Mouse (Mus musculus): Measurements from ENCODE around the gene Gm20388. TPM values are rescaled to one million over a fixed set of nuclear protein-coding genes. Genes with fewer than 3 reads are reported as not detected.

The Gm20388 gene
- polyA plus RNA-seq, 1 experiment from 2014 or later = not detected

DNA sequence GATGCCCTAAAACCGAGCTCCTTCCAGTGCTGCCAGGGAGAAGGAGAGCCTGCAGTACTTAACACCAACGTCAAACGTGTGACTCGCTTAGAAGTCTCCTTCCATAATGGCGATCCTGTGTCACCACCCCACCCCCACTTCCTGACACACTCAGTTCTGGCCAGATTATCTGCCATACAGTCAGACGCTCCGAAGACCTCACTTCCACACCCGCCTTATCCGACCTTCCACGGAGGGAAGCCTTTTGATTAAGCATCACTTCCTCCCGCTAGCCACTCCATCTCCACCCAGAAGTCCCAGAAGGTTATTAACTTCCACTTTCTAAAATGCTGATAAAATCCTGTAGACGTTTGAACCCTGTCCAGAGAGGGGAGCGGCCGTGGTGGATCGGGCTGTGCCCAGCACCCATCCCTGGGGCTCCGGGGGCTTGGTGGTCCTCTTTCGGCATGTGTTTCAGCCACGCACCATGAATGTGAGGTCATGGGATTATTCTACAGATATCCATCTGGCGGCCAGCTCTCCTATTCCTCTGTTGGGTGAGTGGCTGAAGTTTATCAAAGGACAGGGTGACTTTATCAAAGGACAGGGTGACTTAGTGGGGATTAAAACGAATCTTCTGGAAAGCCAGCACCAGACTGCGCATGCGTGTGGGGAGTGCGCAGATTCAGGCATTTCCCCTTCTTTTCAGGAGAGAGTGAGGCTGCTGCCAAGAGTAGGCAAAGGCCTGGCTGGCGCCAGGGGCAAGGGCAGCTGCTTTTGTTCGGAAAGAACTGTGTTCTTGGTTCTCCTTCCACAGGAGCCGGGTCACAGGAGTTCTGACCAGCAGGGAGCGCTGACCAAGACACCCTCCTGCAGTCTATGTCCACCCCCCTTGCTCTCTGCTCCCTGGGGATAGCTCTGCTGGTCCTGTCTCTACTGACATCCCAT lies 1260.2 kb downstream of the Gm20388 start:
- peak overlapping the region; percentile 46 for H3K4me2 ChIP-seq
- no peaks in the 10 kb centered on the region for H3K9me3 ChIP-seq (replicated peaks)
- H3K9ac ChIP-seq = no peak overlapping the region
- no peaks in the 10 kb centered on the region for H3K36me3 ChIP-seq
- peak; percentile 62 for ATAC-seq (replicated peaks; ENCODE audit: insufficient number of reproducible peaks, insufficient read depth, low FRiP score, low read depth)
- H3K4me3 ChIP-seq = 0 out of 2 replicates have a peak overlapping the region, but pooled peaks have one; percentile 10
- WGBS = 32% methylated on average over 27 of the region's 27 CpGs
- H3K4me1 ChIP-seq (replicated peaks) = peaks cover 32% of the 10 kb centered on the region
- H3K27me3 ChIP-seq = peaks cover 6% of the 10 kb centered on the region; the same call in 1 of the 2 replicates
- peak overlapping the region; percentile 79 for H3K27ac ChIP-seq

- Histone ChIP-seq H3K4me3 (no peak overlapping the region), H3K36me3 (no peaks in the 10 kb centered on the region), H3K27ac (no peak overlapping the region), H3K4me2 (no peak overlapping the region), H3K9me3 (replicated peaks) (no peaks in the 10 kb centered on the region), H3K27me3 (peaks cover 3% of the 10 kb centered on the region; the same call in 1 of the 2 replicates), H3K4me1 (replicated peaks) (peaks cover 37% of the 10 kb centered on the region), H3K9ac (no peak overlapping the region)
- ATAC-seq (replicated peaks; ENCODE audit: insufficient number of reproducible peaks, insufficient read depth, low FRiP score, low read depth) = no peak
- 64% methylated on average over 8 of the region's 8 CpGs for WGBS
Observed at GRCm38 (mm10) chr8:121172567-121172966, 1261.9 kb downstream of the Gm20388 start.

DNA sequence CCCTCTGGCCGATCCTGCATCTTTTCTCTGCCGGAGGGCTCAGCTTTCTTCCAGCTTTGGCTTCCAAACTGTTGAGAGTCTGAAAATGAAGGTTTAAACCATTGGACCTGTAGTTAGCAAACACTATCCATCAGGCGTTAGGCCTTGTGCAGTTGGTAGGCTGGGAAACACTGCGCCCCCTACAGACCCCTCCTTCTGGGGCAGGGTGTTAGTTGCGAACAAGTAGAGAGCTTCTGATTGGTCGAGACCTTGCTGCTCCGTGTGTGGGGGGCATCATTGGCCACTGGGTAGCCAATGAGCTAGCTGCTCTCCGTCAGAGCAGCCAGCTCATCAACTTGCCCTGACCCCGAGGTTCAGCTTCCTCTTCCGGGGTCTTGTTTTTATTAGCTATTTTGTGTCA lies 1263.5 kb downstream of the Gm20388 start:
- Histone ChIP-seq H3K4me1 (replicated peaks) (peaks cover 32% of the 10 kb centered on the region), H3K9me3 (replicated peaks) (no peaks in the 10 kb centered on the region), H3K4me3 (no peak overlapping the region), H3K4me2 (no peak overlapping the region), H3K36me3 (no peaks in the 10 kb centered on the region), H3K27me3 (peaks cover 3% of the 10 kb centered on the region; the same call in 1 of the 2 replicates), H3K9ac (no peak overlapping the region), H3K27ac (no peak overlapping the region)
- no peak for ATAC-seq (replicated peaks; ENCODE audit: insufficient number of reproducible peaks, insufficient read depth, low FRiP score, low read depth)
- 64% methylated on average over 10 of the region's 10 CpGs for WGBS

DNA sequence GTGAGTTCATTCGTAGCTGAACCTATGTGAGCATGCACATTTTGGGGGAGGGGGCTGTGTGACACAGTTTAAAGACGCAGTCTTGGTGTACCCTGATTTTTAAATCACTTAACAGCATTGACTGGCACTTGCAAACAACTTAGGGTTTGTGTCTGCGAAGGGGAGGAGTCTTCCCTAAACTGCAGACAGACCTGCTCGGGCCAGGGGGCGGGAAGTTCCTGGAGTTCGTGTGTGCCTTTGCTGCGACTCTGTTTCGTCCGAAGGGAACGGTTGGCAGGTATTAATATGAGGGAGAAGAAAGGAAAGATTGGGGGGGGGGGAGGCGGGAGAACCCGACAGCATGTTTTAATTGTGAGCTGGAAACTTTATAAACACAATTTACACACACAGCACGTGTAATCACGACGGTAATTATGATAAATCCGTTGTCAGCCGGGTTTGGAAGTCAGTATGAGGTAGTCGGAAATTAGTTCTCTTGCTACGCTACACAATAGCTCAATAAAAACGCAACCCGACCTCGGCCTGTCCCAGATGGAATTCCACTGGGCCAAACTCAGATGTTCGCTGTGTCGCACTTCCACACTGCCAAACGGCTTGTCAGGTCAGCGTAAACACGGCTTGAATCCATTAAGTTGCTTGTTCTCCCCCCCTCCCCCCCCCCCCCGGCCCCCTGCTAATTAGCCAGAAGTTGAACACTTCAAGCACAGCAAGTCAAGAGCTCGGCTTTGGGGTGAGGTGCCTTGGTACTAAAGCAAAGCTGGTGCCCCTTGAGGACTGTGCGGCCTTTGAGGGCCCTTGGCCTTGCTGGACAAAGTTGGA lies 1264.3 kb downstream of the Gm20388 start:
- Histone ChIP-seq H3K4me2 (no peak overlapping the region), H3K36me3 (no peaks in the 10 kb centered on the region), H3K4me1 (replicated peaks) (peaks cover 30% of the 10 kb centered on the region), H3K9me3 (replicated peaks) (no peaks in the 10 kb centered on the region), H3K27ac (no peak overlapping the region), H3K4me3 (no peak overlapping the region), H3K9ac (no peak overlapping the region), H3K27me3 (peaks cover 3% of the 10 kb centered on the region; the same call in 1 of the 2 replicates)
- 59% methylated on average over 29 of the region's 30 CpGs for WGBS
- ATAC-seq (replicated peaks; ENCODE audit: insufficient number of reproducible peaks, insufficient read depth, low FRiP score, low read depth) = no peak

- ATAC-seq (replicated peaks; ENCODE audit: insufficient number of reproducible peaks, insufficient read depth, low FRiP score, low read depth) = no peak
- 64% methylated on average over 8 of the region's 8 CpGs for WGBS
- H3K27me3 ChIP-seq = peaks cover 3% of the 10 kb centered on the region; the same call in 1 of the 2 replicates
- H3K4me1 ChIP-seq (replicated peaks) = peaks cover 24% of the 10 kb centered on the region
- no peaks in the 10 kb centered on the region for H3K36me3 ChIP-seq
- H3K4me2 ChIP-seq = no peak overlapping the region
- no peak overlapping the region for H3K27ac ChIP-seq
- H3K4me3 ChIP-seq = no peak overlapping the region
- no peaks in the 10 kb centered on the region for H3K9me3 ChIP-seq (replicated peaks)
- H3K9ac ChIP-seq = no peak overlapping the region
Observed at GRCm38 (mm10) chr8:121175540-121176090, 1265.0 kb downstream of the Gm20388 start.

DNA sequence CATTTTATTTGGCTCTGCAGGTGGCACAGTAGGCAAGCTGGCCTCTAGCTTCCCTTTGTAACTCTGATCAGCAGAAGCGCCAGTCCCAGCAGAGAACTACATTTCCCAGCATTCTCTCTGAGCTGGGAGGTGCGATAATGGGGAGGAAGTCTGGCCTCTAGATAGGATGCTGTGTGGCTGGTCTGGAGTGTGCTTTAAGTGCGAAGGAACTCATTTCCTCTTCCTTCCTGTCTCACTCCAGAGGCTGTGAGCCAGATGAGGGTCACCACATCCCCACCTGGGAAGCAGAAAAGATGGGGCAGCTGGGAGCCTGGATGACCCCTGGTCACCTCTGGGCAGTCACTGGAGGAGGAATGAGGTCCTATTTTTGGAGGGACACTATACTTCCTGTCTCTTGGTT lies 1265.7 kb downstream of the Gm20388 start:
- peaks cover 22% of the 10 kb centered on the region for H3K4me1 ChIP-seq (replicated peaks)
- no peak overlapping the region for H3K4me3 ChIP-seq
- WGBS = 26% methylated on average over 3 of the region's 3 CpGs
- no peak overlapping the region for H3K9ac ChIP-seq
- H3K27ac ChIP-seq = no peak overlapping the region
- ATAC-seq (replicated peaks; ENCODE audit: insufficient number of reproducible peaks, insufficient read depth, low FRiP score, low read depth) = peak; percentile 29; the same call in 1 of the 2 replicates
- H3K9me3 ChIP-seq (replicated peaks) = no peaks in the 10 kb centered on the region
- no peak overlapping the region for H3K4me2 ChIP-seq
- no peaks in the 10 kb centered on the region for H3K36me3 ChIP-seq
- H3K27me3 ChIP-seq = peaks cover under 1% of the 10 kb centered on the region; the same call in 1 of the 2 replicates

DNA sequence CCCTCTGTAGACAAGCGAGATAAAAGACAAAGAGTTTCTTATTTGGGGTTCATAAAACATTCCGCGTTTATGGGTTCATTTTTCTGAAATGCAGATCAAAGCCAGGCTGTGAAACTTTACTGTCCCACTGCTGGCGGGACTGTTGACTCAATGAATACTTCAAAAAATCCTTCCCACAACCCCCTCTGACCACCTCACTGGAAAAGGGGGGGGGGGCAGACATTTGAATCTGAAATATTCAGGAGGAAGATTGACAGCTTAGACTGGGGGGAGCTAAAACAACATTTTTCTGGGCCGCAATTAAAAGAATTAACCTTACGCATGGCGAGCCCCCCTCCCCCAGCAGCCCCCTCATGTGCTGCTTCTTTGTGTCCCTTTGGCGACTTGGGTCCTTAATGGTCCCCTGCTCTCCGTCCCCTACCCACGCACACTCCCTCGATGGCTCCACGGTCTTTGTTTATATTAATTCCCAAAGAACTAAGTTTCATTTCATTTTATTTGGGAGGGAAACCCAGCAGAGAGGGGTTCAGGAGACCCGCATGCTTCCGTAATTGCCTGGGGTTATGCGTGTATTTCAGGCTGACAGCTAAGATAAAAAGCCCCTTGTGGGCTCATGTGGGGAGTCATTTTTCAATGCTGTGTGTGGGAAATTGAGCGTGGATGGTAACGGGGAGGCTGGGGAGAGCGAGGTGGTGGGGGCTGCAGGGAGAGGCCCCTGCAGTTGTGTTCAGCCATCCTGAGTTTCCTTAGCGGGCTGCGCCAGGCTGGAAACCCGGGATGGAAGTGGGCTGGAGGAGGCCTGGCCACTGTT lies 1270.0 kb downstream of the Gm20388 start:
- 67% methylated on average over 21 of the region's 21 CpGs for WGBS
- Histone ChIP-seq H3K27ac (no peak overlapping the region), H3K4me2 (no peak overlapping the region), H3K9ac (no peak overlapping the region), H3K9me3 (replicated peaks) (no peaks in the 10 kb centered on the region), H3K4me3 (no peak overlapping the region), H3K4me1 (replicated peaks) (peaks cover 14% of the 10 kb centered on the region; the same call in 1 of the 2 replicates), H3K36me3 (no peaks in the 10 kb centered on the region), H3K27me3 (no peaks in the 10 kb centered on the region)
- ATAC-seq (replicated peaks; ENCODE audit: insufficient number of reproducible peaks, insufficient read depth, low FRiP score, low read depth) = no peak

DNA sequence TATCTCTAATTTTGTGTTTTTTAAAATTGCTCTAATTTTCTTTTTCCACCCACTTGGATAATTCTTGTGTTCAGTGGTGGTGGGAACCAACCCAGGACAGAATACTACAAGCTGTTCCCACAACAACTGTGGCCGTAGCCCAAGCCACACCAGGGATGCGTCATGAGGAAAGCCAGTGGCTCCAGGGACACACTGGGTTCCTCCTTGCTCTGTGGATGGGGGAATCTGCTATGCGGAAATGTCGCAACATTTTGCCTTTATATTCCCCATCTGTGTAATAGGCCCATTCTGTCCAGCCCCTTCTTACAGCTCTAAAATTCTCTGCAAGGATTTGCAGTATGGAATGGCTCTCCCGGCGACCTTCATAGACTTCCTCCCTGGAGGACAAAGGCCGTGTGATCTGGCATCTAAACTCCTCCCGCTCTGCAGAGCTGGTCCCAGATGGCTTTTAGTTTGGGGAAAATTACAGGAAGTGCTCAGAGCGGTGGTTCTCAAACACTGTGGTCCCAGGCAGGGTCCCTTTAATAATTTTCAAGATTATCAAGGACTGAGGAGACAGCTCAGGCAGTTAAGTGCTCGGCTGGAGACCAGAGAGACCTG lies 1270.7 kb downstream of the Gm20388 start:
- peaks cover 9% of the 10 kb centered on the region; the same call in 1 of the 2 replicates for H3K4me1 ChIP-seq (replicated peaks)
- no peak overlapping the region for H3K4me3 ChIP-seq
- H3K9me3 ChIP-seq (replicated peaks) = no peaks in the 10 kb centered on the region
- H3K36me3 ChIP-seq = no peaks in the 10 kb centered on the region
- ATAC-seq (replicated peaks; ENCODE audit: insufficient number of reproducible peaks, insufficient read depth, low FRiP score, low read depth) = no peak
- no peaks in the 10 kb centered on the region for H3K27me3 ChIP-seq
- no peak overlapping the region for H3K4me2 ChIP-seq
- H3K9ac ChIP-seq = no peak overlapping the region
- no peak overlapping the region for H3K27ac ChIP-seq
- WGBS = 59% methylated on average over 10 of the region's 10 CpGs

- Histone ChIP-seq H3K4me1 (replicated peaks) (peaks cover 20% of the 10 kb centered on the region), H3K27ac (peak overlapping the region; percentile 69), H3K9ac (no peak overlapping the region), H3K36me3 (no peaks in the 10 kb centered on the region), H3K4me2 (no peak overlapping the region), H3K4me3 (no peak overlapping the region), H3K27me3 (peaks cover 19% of the 10 kb centered on the region), H3K9me3 (replicated peaks) (no peaks in the 10 kb centered on the region)
- ATAC-seq (replicated peaks; ENCODE audit: insufficient number of reproducible peaks, insufficient read depth, low FRiP score, low read depth) = peak; percentile 78
- WGBS = 52% methylated on average over 15 of the region's 15 CpGs
Observed at GRCm38 (mm10) chr8:121187491-121188364, 1277.1 kb downstream of the Gm20388 start.
